Mouse (Mus musculus) liver, embryonic 14.5 days (tissue): ENCODE data around the gene Ppp1r14c.

Experiments used
- CTCF ChIP-seq: IDR thresholded peaks from 2 replicates; pipeline ENCODE4 v1.5.1; 2016; ENCODE audit warnings: antibody characterized with exemption, low read depth, control low read depth
- EP300 ChIP-seq: IDR thresholded peaks from 2 replicates; pipeline ENCODE4 v1.6.1; 2016; ENCODE audit warnings: antibody characterized with exemption, low read depth

- no peak for TF ChIP-seq CTCF
- no peak for TF ChIP-seq EP300
Observed at GRCm38 (mm10) chr10:3513947-3514346, 148.1 kb downstream of the Ppp1r14c start.
